Mouse (Mus musculus) thymus, postnatal 36 days (tissue): ENCODE results near the gene Pgpep1l.
A peak's percentile ranks its signal among the peaks of the same experiment; 100 is the strongest.

ENCODE experiments used
- DNase-seq, 2 experiments: peaks; one replicate each; pipeline ENCODE4 v3.0.0; 2022; ENCODE audit warnings: mixed read lengths in 2 of 2

The Pgpep1l gene

DNA sequence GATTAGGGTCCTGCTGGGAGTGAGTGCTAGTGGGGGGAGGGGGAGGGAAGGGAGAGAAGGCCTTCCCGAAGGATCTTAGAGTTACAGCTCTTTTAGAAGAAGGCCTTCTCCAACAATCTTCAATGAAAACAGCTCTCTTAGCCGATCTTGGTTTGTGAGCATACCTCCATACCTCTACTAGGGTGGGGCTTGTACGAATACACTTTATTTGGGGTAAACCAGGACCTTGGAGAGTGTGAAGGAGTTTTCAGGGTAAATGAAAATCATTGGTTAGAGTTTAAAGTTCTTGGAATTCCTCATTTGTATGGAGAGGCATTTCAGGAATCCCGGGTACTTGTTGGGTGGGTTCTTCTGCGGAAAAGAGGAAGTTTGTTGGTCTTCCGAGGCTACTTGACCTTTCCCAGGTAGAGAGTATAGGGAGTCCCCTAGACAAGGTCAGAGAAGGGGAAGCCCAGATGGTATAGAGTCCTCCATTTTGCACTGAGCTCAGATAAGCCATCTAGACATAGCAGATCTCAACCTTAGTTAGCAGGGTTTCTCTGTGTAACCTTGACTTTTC is 4.4 kb downstream of the Pgpep1l start:
- DNase-seq = no peak

DNA sequence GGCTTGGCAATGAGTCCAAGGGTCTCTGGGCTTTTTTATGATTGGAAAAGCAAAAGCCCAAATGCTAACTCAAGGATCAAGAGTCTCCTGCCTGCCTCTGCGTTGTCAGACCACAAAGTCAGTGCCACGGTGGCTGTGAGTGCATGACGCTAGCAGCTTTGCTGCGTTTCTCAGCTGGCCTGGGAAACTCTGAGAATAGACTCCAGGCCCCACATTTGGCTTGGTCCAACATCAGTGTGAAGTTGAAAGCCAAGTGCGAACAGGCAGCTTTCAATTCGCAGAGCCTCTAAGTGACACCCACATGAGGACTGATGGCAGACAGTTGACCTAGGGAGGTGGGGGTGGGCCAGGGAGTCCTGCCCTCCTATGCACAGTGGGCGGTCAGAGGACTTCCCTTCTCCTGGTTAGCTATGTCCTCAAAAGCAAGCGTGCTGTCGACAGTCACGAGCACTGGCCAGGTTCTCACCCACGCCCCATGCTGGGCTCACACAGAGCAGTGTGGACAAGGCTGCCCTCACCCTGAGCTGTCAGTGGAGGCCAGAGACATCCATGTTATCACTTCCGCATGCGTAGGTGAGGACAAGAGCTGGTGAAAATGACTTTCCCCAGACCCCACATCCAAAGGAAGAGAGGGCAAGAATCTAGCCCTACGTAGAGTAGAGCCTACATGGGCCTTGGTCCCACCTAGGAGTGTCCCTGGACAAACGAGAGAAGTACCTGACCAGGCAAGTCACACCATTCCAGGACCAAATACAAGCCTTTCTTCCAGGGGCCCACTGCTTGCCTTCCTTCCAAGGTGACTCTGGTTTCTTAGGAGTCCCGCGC is 5.5 kb downstream of the Pgpep1l start:
- DNase-seq = no peak

DNA sequence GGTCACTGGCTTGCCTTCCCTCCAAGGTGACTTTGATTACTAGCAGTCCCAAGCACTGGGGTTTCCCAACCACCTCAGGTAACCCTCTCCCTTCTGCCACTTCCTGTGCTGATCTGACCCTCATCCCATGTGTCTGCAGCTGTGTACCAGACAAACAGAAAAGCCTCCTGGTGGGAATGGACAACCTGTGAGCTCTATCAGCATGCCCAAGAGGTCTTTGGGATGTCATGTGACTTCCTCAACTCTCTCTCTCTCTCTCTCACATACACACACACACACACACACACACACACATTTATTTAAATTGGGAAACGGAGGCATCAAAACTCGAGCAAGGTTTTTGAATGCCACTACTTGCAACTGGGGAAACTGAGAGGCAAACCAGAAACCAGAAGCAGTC is 6.3 kb downstream of the Pgpep1l start:
- no peak for DNase-seq

DNA sequence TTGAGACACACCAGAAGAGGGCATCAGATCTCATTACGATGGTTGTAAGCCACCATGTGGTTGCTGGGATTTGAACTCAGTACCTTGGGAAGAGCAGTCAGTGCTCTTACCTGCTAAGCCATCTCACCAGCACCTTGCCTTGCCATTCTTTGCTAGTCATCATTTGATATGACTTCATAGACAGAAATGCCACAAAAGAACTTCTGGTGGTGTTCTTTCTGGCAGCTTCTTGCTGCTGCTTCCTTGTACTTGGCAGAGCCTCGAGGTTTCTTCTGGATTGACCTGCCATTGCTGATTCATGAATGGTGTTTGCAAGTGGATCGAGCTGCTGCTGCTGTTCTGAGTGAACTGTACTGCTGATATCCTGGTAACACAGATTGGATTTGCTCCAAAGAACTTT is 13.1 kb downstream of the Pgpep1l start:
- DNase-seq = no peak

DNA sequence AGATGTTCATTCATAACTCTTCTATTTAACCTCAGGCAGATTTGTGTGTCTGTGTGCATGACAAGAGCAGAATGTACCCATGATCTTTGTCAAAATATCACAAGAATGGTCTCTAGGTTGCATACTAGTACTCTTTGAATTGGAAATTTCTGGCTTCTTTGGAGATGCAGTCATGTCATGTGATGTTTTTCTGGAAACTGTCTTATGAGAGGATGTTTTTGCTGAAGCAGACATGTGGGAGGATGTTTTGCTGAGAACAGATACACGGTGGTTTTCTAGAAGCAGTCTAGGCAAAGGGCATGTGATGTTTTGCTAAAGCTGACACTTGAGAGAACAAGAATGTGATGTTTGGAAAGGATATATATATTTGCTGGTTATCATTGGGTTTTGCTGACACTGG is 13.6 kb downstream of the Pgpep1l start:
- DNase-seq = no peak

DNA sequence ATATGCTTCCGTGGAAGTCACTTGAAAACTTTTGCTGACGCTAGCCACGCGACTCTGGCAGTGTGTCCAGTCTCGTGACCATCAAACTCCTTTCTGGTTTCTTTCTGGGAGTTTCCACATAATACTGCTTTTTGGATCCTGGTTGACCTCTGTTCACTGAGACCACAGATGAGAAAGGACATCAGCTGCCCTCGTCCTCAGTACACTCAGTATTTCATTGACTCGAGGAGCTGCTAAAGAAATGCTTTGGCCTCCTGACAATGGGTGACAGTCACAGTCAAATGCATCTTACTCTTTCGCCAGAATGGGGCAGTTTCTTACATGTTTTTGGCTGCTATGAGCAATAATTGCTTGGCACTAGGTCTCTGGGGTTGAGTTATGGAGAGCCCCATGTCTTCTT is 17.8 kb downstream of the Pgpep1l start:
- DNase-seq = no peak

DNA sequence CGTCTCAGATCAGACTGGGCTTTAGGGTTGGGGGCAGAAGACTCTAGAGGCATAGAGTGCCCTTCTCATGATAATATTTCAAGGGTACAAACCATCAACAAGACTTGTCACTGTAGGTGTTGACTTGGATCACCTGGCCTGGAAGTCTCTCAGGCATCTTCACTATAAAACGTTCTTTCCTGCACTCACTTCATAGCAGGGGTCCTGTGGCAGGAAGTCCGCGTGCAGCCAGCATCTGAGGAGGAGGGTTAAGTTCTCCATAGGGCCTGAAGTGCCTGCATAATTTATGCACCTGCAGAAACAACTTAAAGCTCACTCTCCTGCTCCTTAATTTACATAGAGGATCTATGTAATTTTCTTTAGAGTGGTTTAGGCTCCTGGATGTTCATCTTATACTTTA is 18.4 kb downstream of the Pgpep1l start:
- DNase-seq = no peak

DNA sequence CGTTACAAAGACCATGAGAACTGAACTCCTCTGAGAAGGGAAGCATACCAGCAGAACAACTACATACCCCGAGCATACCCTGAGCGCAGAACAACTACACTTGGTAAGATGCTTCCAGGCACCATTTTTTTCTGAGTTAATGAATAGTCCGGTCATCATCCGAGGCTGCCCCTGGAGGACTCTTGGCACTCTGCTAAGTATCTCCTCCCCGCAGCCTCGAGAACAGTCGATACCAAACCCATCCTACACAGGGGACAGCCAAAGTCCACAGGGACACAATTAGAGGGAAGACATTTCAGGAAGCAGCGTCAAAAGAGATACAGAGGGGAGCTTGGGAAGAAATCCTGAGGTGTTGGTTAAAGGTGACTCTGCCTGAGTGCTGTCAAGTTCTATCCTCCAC is 22.8 kb downstream of the Pgpep1l start:
- DNase-seq = no peak

DNA sequence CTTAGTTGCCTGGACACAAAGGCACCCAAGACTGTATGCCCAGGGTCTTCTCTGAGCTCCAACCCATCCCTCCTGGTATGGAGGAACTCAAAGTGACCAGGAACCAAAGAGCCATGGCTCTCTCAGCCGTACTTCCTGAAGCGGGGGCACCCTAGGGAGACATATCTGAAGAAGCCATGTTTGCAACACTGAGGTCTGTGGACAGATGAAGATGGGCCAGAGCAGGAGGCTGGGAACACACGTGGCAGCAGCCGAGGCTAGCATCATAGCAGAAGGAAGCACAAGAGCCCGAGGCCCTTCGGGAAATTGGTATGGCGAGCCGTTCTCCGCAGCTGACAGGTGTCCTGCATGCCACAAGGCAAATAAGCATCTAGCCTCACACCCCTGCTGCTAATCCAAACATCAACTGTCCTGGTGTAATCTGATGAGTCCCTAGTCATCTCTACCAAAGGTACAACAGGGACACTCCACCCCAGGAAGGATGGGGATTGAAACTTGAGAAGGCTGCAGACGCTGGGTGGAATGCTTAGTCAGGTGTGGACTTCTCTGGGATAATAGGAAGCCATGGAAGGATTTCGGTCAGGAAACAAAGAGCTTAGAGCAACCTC is 24.7 kb downstream of the Pgpep1l start:
- DNase-seq = no peak

DNA sequence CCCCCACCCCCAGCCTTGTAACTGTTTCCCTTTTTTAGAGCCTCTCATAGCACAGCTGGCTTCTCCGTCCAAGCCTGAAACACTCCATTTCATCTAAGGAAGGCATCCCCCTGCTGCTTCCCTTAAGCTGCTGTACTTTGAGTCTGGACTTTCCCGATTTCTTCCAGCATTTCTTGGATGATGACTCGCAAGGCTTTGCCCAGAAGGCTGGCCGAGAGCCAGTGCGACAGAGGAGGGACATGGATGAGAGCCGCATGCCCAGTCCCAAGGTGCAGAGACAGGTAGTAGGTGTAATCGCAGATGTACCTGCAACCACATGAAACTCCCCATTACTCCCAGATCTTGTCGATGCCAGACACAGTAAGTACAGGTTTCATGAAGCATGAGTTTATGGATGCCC is 27.2 kb downstream of the Pgpep1l start:
- DNase-seq = no peak

DNA sequence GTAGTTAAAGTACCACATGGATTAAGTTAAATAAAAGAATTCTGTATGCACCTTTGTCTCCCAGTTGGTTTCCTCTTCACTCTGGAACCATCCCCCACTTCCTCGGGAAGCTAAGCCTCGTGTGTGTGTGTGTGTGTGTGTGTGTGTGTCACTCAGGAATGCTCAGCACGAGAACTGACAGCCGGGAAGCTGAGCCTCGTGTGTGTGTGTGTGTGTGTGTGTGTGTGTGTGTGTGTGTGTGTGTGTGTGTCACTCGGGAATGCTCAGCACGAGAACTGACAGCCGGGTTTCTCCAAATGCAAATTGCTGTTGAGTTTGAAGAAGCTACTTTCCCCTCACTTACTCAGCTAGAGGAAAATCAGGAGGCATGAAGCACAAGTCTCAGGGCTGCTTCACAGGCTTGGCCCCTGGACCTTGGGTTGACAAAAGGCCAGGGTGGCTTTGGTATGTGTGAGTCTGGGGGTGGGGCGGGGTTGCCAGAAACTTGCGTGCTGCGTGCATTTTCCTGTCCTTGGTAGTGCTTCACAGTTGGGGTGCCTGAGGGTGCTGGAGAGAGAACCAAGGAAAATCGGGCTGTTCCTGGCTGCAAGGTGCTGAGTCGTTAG is 30.3 kb downstream of the Pgpep1l start:
- DNase-seq = no peak

DNA sequence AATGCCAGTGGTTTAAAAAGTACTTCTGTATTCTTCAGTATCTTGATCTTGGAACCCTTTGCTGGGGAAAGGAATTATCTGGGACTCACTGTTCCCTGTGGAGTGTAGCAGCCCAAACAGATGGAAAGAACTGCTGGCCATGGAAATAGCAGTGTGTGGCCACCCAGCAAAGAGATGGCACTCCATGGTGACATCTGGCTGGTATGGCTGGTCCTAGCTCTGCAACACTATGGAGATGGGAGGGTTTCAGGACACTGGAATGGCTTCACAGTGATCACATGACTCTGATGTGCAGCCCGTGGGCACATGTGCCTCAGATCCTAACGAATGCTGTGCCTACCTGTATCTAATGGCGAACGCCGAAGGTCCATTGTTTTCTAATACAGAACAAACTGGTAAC is 31.5 kb downstream of the Pgpep1l start:
- no peak for DNase-seq

DNA sequence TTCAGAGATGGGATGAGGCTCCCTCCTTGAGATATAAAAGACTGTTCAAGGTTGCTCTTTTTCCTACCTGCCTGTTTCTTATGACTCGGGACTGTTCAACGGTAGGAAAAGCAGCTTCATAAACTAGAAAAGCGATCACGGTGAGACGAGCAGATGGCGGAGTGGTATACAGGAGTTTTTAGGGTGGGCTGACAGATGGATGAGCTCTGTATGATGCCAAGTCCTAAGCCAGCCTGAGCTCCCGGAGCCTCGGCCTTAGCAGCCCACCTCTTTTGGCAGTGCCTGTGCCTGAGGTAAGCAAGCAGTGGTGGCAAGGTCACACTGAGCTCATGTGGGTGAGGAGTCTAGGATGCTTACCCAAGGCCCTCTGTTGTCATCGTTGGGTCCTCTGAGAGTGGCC is 33.2 kb downstream of the Pgpep1l start:
- no peak for DNase-seq

DNA sequence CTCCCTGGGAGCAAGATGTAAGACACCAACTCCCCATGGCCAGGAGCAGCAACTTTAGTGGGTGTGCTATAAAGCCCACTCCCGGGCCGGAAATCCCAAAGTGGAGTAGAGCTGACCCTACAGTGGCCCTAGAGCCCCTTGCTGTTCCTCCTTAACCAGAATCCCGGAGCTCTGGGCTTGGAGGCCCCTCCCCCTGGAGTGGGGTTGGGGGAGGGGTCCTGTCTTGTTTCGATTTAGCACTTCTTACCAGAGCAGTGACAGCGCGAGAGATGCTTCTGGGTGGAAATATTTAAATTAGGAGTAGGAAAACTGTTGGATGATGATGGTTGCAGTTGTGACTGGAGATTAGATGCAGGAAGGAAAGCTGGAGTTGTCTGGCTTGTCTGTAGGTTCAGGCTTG is 35.5 kb downstream of the Pgpep1l start:
- no peak for DNase-seq

DNA sequence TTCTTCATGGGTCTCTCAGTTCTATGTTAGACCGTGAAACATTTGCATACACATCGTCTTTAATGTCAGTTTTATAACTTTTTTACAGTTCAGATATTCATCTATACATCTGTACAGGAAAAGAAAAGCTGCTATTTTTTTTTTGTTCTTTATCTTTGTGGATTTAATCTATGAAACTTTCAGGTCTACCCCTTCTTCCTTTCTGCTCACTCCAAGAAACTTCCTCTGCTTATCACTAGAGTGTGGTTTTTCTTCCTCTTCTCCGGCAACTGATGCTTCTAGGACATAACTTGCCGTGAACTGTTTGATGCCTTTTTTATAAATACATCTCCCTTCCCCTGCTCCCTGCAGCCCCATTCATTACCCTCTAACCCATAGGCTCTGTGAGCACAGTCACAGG is 36.4 kb downstream of the Pgpep1l start:
- no peak for DNase-seq

DNA sequence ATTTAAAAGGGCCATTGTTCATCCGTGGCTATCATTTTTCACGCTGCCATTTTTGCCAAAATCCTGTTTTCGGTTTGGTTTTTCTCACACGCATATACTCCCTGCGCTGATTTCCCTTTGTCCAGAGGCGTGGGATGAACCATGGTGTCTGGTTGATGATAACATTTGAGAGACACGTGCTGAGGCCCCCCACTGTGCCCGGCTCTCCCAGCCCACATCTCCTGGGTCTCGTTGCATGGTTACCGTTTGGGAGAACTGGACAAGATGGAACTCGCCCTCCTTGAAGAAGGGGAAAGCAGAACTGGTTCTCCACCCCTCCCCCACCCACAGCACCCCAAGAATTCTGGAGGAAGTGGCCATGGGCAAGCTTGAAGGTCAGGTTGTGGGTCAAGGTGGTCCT is 37.0 kb downstream of the Pgpep1l start:
- DNase-seq = no peak

DNA sequence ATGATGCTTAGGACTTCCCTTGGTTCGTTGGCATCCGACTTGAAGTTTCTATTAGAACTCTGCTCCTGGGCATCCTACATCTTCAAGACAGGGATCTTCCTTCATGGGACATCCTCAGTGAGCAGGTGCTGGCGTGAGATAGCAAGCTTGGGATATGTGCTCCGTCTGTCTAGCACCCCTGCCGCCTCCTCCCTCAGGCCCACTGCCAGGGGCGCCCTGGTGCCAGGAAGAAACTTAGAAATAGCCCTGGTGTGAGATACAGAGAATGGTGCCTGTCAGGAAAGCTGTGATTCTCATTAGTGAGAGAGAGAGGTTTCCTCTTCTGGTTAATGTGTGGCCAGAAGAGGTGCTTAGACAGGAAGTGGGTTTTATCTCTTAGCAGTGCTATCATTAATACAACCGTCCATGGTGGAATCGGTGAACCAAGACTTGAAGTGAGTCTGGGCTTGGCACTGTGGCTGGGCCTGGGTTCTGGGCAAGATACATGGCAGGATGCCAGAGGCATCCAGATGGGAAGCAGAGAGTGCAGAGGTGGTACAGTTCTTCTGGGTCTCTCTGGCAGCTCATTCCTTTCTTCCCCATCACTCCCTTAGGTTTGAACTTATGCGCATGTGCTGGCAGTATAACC is 38.5 kb downstream of the Pgpep1l start:
- no peak for DNase-seq

DNA sequence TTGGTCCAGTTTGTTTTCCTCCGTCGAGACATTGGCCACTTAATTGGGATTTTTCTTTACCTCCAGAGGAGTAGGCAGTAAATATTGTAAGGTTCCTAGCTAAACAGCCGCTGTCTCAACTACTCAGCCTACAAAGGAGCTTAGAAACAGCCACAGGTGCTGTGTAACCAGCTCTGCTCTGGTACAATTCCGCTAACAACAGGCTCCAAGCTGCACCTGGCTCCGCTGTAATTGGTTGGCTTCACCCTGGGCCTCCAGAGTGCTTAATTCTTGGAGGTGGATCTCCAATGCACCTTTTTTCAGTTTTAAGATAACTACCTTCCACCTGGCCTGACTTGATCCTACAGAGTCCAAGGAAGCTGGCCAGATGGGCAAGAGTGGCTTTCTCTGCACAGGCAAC is 40.0 kb downstream of the Pgpep1l start:
- DNase-seq = peak; percentile 44 to 70

DNA sequence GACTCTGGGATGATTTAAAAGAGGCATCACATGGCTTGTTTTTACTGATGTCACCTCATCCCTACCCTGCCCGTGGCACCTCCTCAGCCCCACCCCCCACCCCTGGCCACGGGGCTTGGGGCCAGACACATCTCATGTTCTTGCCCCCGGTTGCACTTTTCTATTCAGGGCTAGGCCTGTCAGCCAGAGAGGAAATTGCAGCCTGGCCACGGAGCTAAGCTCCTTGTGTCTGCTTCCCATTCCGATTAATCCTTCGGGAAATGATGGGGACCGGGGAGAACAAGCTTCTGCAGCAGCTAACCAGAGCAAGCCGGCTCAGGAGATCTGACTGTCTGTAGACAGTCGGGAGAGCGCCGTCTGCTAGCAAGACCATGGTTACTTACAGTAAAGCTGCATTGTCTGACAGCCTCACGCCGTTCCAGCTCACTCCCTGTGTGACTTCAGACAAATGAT is 40.7 kb downstream of the Pgpep1l start:
- DNase-seq = no peak

DNA sequence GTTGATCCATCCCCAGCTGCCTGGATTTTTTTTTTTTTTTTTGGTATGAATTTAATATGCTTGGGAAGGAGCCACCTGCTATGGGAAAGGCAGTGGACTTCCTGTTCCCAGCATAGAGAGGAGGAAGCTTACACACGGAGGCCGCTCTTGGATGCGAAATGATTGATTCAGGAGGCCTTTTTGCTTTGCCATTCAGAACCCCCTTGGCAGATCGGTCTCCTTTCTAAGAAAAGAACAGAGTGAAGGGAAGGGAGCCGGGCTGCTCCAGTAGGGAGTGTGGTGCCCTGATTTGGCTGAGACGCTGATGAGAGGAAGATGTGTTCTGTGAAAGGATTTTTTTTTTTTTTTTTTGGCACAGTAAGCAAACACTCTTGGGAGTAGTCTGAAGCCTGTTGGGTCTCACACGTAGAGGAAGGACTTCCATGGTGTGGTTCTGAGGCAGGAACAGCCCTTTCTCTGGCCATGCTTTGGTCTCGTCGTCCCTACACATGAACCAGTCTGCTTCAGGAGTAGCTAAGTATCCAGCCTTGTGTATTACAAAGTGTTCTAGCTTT is 42.3 kb downstream of the Pgpep1l start:
- no peak for DNase-seq

DNA sequence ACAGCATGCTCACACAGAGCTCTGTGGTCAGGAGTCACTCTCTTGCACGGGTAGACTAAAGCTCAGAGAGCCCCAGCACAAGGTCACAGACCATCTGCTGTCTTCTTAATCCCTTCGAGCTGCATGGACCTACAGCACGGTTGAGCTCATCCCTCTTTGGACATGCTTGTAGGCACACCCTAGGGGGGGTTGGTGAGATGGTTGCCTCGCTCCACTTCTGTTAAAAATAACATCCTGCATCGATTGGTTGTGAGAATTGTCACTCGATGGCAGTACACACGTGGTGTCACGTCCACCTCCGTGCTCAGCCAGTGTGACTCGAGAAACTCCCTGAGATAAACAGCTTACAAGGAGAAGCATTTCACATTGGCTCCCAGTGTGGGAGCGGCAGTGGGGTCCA is 45.2 kb downstream of the Pgpep1l start:
- DNase-seq = no peak

DNA sequence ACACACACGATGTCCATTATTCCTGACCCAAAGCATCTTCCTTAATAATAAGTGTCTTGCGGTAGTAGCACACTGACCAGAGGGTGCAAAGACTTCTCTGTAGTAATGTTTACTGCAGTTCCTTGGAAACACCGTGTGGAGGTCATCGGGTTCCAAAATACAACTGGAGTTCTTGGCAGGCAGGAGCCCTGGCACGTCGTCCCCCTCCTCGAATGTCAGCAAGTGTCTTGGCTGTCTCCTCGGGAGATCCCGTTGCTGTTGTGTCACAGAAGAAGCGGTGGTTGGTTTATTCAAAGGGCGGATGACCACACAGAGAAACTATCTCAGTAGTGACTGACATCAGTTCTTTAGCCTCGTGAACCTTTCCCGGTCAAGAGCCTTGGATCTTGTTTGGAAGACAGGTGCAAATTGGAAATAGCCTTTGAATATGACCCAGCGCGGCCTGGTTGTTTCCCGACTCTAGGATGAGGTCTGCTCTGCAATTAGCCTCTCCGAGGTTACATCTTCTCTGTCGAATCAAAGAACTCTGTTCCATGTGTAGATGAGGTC is 48.4 kb downstream of the Pgpep1l start:
- DNase-seq = no peak

DNA sequence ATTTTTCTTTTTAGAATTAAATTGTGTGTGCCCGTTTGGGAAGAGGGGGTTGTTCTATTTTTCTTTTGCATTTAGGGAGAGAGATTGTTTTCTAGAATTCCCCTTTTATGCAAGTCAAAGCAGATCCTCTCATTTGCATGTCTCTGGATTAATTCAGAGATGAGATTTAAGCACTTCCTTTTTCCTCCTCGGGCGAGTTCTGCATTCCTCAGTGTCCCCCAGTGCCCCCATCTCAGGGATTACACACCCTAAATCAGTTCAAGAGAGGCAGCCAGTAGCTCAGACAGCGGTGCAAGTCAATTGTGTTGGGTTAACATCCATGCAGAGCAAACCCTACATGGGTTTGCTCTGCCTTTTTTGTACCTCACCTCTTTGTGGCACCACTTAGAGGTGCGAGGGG is 50.2 kb downstream of the Pgpep1l start:
- no peak for DNase-seq
